Mouse (Mus musculus) adipocyte (in vitro differentiated cells): ENCODE data around the gene Abcg4.
"Not testable (repeated sequence)": the region's sequence is repeated elsewhere in the genome, so short reads cannot be mapped to it uniquely, and the experiment has no call there.

Experiments
- DNase-seq: peaks from one replicate; pipeline ENCODE4 v3.0.0-alpha.2; 2016; ENCODE audit warnings: low spot score

Gene Abcg4

DNA sequence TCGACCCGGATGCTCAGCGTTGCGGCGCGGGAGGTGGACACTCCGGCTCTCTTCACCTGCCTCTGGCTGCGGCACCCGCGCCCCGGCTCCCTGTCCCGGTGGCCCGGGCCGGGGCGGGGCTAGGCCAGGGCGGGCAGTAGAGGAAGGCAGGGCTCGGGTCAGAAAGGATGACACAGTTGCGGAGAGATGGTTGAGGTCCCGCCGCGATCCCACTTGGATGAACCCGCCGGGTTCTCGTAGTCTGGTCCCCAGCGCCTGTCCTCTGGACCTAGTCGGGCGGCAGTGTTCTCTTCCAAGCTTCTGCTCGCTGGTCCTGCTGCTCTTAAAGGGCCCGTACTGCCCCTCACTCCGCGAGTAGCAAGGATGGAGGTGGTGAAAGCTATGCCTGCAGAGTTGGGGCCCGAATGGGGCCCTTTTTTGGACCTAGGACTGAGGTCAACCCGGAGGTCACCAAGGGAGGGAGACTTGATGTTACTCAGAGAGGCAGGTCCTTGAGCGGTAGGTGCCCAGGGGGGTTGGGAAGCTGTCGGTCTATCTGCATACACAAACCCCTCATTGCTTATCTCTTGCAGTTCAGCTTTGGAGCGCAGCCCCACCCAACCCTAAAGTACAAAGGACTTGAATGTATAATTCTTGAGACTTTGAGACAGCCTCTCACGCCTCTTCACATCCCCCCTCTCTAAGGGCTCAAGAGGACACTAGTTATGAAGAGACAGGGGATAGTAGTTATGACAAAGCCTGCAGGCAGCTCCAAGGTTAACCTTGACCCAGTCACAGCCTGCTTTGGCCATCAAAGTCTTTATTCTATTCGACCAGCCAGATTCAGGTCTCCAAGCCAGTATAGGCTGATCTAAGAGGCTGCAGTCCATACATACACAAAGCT, at the start of gene Abcg4:
Gene Abcg4, minus strand, starts transcription at position 540 of the 883 bp plus-strand sequence.
- no peak for DNase-seq

- DNase-seq = no peak
Observed at GRCm38 (mm10) chr9:44337436-44338169, 49.2 kb upstream of the Abcg4 start.

GRCm38 (mm10) chr9:44336964-44337363, 48.5 kb upstream of the Abcg4 start:
- no peak for DNase-seq

GRCm38 (mm10) chr9:44336513-44336912, 48.1 kb upstream of the Abcg4 start:
- not testable (repeated sequence) for DNase-seq

DNA sequence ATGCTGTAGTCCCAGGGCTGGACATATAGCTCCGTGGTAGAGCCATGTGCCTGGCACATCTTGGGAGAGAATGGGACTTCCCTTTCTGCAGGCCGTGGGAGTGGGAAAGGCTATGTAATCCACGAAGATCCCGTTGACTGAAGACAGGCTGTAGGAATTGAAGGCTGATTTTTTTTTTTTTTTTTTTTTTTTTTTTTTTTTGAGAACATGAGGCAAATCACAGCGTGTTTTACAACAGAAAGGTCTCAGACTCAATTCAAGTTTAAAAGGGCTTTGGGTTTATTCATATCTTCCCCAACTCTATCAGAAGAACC, 47.6 kb upstream of the Abcg4 start:
- DNase-seq = no peak

DNA sequence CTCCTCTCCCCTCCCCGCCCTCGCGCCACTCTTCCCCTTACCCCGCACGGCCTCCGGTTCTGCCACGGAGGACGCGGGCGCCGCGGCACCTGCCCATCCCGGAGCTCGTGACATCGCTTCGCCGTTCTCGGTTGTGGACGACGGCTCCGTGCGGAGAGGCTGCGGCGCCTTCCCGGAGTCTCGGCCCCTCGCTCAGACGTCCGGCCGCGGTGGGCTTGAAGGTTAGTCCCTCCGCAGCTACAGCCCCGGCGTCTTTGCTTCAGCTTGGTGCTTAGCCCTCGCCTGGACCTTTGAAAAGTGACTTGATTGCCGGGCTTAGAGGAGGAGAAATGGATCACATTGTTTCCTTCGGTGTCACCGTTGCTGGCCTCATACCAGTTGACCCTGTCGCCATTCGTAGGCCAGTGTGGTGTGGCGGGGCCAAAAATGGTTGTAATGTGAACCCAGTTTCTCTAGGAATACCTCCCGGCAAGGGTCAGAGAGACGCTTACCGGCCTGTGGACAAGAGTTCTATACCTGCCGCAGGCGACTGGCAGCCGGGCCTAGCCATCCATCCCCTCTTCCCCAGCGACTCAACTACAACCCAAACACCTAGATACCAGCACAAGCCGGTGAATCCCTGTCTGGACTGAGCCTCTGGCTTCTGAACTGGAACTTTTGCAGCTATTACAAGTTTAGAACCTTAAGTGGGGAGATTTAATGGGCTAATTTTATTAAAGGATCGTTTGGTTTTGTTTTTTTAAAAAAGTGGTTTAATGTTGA, 47.1 kb upstream of the Abcg4 start:
- DNase-seq = peak; percentile 48

DNA sequence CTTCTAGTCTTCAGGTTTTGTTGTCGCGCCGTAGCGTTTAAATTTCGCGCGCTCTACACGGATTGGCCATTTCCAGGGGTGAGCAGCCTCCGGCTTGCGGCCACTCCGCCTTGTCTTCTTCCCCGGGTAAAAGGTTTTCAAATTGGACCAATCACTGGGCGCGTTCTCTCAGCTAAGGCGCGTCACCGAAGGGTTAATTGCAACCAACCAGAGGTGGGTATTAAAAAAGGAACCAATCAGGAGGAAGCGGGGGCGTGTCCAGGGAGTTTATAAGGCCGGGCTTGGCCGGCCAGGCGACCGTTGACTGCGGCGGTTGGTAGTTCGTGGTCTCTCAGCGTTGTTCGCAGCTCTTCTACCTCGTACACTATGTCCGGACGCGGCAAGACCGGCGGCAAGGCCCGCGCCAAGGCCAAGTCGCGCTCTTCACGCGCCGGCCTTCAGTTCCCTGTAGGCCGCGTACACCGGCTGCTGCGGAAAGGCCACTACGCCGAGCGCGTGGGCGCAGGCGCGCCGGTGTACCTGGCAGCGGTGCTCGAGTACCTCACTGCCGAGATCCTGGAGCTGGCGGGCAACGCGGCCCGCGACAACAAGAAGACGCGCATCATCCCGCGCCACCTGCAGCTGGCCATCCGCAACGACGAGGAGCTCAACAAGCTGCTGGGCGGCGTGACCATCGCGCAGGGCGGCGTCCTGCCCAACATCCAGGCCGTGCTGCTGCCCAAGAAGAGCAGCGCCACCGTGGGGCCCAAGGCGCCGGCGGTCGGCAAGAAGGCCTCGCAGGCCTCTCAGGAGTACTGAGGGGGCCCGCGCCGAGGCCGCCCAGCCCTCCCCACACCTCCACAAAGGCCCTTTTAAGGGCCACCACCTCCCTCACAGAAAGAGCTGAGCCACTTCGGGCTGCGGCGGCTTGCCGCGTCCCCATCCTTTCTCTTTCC, 46.2 kb upstream of the Abcg4 start, which contains the start of gene H2afx:
Gene H2afx, plus strand, starts transcription at position 299 of the 935 bp plus-strand sequence.
- peak; percentile 99 for DNase-seq

DNA sequence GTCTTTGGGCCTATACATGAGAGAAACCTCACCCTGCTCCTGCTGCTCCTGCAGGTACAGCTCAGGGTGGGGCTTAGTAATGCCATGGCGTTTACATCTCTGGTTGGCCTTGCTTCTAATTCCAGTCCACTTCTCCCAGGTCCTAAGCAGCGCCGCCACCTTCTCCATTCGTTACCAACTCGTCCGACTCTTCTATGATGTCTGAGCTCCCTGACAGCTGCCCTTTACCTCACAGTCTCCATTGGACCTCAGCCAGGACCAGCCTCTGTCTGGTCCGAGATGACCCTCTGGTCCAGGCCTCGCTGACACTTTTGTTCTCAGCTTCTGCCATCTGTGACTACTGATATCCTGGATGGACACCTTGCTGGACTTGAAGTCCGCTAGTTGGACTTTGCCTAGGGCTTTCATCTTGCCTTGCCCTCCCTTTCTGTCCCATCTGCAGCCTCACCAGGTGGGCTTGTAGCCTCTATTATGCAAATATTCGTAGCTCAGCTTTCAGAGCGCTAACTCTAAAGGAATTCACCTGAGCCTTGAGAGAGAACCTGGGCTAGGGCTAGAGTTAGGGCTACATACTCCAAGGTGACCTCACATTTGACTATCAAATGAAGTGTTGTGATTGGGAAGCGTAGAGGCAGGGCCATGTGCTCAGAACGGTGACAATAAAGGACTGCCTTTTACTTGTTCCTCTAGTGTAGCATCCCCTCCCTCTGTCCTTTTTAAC, 44.7 kb upstream of the Abcg4 start:
- DNase-seq = no peak

- DNase-seq = no peak
Observed at GRCm38 (mm10) chr9:44330736-44331135, 42.3 kb upstream of the Abcg4 start.

DNA sequence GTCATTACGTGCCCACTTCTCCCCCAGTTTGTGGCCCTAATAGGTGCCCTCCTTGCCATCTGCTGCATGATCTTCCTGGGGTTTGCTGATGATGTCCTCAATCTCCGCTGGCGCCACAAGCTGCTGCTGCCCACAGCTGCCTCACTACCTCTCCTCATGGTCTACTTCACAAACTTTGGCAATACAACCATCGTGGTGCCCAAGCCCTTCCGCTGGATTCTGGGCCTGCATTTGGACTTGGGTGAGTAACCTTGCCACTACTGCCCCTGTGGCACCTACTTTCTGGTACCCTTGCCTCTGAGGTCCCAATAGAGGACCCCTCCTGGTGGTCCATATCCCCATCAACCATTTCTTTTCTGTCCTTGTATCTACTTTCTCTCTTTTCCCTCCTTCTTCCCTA, 39.5 kb upstream of the Abcg4 start:
- no peak for DNase-seq

- DNase-seq = no peak
Observed at GRCm38 (mm10) chr9:44327064-44327711, 38.8 kb upstream of the Abcg4 start.

DNA sequence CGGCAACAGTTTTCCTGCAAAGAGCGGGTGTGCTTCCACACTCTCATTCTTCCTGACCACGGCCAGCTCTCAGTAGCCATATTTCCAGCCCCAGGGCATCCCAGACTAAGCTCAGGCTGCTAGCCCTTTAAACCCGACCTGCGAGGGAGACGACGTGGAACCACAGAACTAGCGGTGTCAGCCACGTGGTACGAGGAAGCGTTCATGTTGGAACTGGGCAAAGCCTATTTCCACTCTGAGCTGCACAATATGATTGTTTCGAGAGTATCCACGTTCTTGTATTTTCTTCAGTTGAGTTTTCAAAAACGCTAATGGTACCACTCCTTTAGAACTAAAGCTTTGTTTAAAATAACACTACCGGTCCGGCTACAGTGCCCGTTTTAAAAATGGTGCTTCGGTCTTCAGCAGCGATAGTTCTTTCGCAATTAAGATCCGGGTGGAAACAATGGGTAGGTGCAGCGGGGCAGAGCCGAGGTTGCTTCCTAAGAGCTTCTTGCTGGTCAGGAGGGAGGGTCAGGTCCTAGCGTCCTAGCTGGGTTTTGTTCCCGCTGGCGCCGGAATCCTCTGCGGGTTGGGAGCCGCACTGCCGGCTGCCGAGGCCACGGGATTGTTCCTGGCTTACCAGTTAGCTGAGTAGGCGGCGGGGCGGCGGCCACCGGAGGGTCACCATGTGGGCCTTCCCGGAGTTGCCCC, 38.1 kb upstream of the Abcg4 start:
- peak; percentile 89 for DNase-seq

DNA sequence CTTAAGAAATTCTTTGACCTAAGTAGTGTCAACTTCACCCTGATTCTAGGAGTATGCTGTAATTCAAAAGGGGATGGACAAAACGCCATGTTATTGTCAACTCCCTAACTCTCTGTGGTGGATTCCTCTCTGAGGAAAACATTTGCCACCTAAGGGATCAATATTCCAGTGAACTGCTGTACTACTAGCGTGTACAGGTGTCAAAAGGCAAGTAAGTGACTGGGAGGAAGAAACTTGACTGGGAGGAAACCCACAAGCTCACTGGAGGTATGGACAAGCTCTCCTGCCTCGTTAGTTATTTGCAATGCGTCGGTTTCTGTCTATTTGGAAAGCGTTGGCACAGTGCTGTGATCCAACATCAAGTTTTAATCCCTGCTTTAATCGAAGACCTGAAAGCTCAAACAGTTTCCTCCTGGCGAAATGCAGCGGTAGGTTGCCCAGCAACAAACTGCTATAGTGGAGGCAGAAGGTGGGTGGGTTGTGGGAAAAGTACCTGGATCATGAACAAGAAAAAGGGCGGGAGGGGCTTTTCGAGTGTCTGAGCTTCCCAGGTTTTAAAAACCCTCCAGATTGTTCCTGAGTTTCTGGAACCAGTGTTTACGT, 37.5 kb upstream of the Abcg4 start, which contains the start of gene Dpagt1:
Gene Dpagt1, plus strand, starts transcription at position 252 of the 603 bp plus-strand sequence.
- no peak for DNase-seq

DNA sequence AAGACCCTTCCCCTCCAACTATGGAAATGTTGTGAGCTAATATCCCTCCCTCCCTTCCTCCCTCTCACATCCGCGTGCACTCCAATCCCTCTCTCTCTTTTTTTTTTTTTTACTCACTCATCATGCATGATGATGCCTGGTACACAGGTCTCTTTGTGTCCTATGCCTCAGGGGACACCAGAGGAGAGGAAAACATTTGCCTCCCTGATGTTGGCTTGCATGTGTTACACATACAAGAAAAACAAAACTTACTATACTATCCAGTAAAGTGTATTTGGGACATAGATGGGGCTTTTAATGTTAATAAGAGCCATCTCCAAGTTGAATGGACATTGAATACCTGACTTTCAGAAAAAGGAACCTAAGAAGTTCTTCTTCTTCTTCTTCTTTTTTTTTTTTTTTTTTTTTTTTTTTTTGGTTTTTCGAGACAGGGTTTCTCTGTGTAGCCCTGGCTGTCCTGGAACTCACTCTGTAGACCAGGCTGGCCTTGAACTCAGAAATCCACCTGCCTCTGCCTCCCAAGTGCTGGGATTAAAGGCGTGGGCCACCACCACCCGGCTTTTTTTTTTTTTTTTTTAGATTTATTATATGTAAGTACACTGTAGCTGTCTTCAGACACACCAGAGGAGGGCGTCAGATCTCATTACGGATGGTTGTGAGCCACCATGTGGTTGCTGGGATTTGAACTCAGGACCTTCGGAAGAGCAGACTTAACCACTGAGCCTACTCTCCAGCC, 36.8 kb upstream of the Abcg4 start:
- not testable (repeated sequence) for DNase-seq

DNA sequence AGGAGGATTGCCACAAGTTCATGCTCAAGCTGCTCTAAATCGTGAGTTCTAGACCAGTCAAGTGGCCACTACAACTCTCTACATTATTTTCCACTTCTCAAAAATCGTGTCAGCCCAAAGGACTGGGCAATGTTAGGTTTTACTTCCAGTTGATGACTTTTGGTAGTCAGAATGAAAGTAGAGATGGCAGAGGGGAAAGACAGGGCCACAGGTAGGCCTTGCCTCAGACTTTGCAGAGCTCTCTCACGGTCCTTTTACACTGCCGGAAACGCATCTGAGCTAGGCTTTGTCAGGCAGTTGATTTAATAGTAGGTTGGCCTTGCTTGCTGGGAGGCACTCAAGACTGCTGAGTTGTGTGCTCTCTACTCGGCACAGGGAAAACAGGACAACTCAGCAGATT, 35.7 kb upstream of the Abcg4 start:
- DNase-seq = no peak

GRCm38 (mm10) chr9:44323656-44324055, 35.2 kb upstream of the Abcg4 start:
- DNase-seq = not testable (repeated sequence)

- DNase-seq = no peak
Observed at GRCm38 (mm10) chr9:44320799-44321133, 32.4 kb upstream of the Abcg4 start.
